Mouse (Mus musculus) heart, adult 8-10 months (tissue): ENCODE results near the gene Atp2a1. TPM values are rescaled to one million over a fixed set of nuclear protein-coding genes. Genes with fewer than 3 reads are reported as not detected.

ENCODE experiments used
- DNase-seq: peaks from one replicate; pipeline ENCODE4 v3.0.0; 2022; ENCODE audit warnings: low spot score
- total RNA-seq, 4 experiments: library from RNA; stranded (reverse); gene quantifications; 2 replicates each; pipeline ENCODE4 v1.2.4; 2022

The Atp2a1 gene
- total RNA-seq, 4 experiments from 2014 or later: 6.8 to 12.2 (median 8.8) TPM

DNA sequence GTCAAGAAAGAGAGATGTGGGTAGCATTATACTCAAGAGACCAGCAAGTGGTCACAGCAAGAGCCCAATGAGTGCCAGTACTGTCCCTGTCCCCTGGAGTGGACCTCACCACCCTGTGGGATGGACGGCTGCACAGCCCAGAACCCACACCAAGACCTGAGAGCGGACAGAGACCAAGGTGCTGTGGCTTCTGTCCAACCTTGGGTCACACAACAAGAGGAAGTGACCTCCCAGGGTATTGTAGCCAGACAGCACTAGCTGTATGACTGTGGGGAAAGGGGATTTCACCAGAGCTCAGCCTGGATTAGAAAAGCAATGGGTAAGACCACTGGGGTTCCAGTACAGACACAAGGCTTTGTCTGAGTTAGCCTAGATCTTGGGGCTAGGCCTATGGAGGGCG lies 10.7 kb downstream of the Atp2a1 start:
- no peak for DNase-seq

DNA sequence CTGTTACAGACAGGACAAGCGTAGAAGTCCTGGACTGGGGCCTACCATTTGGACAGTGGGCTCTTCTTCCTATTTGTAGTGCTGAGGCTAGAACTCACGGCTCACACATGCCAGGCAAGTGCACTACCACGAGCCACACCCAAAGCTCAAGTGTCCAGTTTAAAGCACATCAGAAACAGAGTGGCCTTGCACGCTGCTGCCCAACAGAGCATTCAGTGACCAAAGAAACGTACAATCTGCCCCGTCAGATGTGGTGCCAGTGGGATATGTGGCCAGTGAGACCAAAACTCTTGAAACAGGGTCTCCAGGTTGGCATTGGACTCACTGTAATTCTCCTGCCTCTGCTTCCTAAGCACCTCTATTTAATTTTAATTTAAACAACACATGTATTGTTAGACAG lies 12.3 kb downstream of the Atp2a1 start:
- no peak for DNase-seq

DNA sequence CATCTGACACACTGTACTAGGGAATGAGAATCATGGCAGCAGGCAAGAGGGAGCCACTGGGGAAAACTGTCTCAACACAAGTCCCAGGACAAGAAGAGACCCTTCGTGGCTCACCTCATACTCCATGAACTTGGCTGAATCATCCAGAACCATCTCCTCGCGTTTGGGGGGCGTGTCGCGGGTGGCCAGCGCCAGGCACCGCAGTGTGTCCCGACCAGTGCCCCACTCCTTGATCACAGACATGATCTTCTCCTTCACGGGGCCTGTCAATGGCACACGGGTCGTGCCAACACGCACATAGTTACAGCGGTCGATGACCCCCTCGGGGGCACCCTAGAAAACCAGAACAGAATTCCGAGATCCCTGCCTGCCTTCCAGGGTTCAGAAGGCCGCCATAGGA lies 12.9 kb downstream of the Atp2a1 start:
- DNase-seq: no peak

DNA sequence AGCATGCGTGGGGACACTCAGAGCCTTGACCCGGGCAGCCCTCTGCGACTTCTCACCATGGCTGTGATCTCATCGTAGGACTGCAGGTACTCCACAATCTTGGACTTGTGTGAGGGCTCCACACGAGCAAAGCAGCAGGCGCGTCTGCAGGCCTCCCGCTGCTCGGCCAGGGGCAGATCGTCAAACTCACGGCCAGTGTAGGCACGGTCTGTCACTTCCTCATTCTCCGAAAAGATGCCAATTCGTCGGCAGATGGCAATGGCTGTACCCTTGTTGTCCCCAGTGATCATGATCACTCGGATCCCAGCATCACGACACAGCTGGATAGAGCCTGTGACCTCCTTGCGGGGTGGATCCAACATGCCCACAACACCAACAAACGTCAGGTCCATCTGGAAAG lies 14.4 kb downstream of the Atp2a1 start:
- DNase-seq: no peak

DNA sequence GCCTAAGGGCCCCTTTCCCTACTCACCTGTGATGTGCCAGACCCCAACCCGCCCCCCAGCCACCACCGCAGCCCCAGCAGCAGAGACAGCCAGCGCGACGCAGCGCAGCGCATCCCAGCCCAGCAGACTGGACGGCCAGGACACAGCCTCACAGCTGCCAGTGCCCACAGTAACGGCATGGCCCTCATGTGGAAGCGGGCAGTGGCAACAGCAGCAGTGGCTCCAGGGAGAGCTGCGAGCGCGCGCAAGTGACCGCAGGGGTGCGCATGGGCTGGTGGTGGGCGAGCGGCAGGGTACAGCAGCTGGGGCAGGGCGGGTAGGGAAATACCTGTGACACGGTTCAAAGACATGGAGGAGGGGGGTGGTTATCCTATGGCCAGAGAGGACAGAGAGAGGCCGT lies 16.7 kb downstream of the Atp2a1 start:
- no peak for DNase-seq

DNA sequence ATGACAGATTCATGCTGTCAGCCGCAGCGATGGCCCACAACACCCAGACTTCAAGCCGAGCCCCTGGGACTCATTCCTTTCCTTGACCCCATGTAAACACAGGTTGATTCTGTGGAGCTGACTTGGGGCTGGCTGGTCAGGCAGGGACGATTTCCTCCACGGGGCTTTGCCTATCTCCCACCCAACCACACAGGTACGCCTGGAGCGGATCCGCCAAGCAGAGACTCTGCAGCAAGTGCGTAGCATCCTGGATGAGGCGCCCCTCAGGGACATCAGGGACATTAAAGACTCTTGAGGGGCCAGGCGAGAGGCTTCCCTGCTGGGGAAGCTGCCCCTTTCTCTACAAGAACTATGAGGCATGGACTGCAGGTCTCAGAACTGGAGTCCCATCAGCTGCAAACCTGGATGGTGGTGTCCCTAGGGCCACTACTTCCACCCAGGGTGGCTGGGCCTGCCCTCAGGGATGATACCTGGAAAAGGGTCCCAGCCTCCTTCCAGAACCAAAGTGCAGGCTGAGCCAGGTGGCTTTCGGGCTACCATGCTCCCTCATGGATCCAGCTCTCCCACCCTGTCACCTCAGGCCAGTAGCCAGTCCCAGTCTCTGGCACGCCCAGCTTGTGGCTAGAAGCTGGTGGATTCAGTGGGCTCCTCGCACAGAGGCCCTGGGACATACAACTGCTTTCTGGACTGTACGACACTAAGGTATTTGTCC lies 17.6 kb downstream of the Atp2a1 start:
- DNase-seq: no peak

DNA sequence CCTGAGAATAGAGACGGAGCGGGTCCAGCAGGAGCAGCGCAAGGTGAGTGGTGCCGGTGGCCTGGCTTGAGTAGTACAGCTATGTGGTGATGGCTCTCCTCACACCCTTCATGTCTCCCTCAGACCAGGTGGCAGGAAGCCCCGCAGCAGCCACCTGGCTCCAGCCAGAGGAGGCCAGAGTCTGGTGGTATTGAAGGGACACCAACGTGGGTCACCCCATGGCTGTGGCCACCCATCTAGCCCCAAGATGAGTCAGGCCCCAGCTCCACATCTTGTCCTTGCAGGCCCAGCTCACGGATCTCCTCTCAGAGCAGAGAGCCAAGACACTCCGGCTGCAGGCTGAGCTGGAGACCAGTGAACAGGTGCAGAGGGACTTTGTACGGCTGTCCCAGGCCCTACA lies 18.4 kb downstream of the Atp2a1 start:
- no peak for DNase-seq

DNA sequence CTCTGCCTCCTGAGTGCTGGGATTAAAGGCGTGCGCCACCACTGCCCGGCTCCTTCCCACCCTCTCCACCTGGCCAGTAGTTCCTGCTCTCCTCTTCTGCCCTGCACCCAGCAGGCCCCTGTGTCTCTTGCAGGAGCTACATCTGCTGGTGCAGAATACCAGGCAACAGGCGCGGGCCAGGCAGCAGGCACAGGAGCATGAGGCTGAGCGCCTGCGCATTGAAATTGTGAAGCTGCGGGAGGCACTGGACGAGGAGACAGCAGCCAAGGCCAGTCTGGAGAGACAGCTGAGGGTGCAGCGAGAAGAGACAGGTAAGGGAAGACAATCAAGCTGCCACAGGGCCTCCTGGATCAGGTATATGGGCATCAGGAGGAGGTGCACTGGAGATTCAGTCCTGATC lies 18.9 kb downstream of the Atp2a1 start:
- DNase-seq: no peak

DNA sequence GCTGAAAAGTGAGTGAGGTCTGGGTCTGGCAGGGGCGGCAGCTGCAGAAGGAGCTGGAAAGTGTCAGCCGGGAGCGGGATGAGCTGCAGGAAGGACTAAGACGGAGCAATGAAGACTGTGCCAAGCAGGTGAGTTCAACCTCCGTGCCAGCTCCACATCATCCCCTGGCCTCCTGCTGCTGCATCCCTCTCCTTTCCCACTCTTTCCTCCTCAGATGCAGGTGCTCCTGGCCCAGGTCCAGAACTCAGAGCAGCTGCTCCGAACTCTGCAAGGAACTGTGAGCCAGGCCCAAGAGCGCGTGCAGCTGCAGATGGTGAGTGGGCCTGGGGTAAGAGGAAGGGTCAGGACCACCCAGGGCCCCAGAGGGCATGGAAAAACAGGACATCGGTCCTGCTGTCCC lies 22.8 kb downstream of the Atp2a1 start:
- no peak for DNase-seq

DNA sequence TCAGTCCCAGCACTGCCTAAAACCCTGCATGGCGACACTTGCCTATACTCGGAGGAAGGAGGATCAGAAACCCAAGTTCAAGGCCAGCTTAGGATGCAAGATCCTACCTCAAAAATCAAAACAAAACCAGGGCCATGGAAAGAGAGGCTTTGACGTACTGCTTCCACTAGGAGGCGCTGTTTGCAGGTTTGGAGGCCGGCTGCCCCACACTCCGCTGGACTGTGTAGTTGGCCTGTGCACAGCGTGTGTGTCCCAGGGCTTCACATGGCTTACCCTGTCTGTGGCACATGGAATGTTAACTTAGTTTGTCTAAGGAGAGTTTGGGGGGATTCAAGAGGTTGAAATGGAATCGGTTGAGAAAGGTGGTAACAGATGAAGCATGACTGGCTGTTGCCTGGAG lies 26.1 kb downstream of the Atp2a1 start:
- DNase-seq: peak; percentile 41

DNA sequence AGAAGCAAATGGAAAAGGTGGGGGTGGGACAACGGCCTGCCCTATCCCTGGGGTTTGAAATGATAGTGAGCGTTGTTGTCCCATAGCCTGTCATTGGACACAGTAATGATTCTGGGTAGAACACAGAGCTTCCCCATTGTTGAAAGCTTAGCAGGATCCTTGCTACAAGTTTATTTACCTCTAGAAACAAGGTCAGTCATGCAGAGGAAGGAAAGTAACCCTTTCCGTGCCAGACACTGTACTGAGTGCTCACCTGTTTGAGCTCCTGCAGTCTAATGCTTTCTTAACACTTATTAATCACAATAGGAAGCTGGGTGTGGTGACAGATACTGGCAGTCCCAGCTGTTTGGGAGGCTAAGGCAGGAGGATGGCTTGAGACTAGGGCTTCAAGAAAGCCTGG lies 27.1 kb downstream of the Atp2a1 start:
- no peak for DNase-seq

DNA sequence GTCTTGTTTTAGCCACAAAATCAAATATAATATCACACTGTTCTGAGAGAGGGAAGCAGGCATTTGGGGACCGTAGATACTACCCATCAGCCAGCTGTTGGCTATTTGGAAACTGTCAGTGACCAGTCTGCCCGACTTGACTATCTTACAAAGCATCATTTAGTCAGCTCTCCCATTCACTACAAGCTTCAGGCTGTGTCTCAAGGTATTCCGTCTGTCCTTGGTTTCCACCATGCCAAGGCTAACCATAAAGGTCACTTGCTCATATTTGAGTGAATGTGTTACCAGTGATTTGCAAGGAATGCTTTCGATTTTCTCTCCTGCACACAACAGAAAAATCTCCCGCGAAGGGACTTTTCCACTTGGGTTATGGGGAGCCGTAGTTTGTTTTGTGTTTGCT lies 28.2 kb downstream of the Atp2a1 start:
- no peak for DNase-seq

DNA sequence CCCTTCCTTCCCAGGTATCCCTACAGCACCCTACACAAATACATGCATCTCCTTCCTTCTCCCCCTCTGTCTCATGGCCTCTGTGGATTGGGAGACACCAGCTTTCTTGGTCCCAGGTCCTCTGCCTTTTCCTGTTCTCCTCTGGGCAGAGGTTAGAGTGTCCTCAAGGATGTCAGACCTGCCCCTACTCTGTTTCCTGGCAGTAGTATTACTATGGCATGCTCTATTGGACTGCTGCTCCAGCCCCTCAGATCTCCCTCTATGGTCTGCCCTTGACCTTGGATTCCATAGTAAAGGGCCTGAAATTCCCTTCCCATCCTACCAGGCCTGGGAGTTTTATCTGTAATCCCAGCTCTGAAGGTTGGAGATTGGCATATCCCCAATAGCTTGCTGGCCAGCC lies 32.7 kb downstream of the Atp2a1 start:
- no peak for DNase-seq

DNA sequence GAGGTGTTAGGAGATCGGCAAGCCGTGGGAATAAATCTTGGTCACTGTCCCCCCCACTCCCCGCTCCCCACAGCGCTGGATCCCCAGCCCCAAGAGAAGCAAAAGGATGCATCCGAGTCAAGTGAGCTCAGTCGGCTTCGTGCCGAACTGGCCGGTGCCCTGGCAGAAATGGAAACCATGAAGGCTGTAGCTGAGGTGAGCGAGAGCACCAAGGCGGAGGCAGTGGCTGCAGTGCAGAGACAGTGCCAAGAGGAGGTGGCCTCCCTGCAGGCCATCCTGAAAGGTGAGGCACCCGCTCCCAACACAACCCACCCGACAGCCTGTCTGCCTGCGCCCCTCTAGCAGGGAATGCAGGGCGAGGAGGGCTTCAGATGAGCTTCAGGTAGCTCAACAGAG lies 33.4 kb downstream of the Atp2a1 start:
- no peak for DNase-seq

DNA sequence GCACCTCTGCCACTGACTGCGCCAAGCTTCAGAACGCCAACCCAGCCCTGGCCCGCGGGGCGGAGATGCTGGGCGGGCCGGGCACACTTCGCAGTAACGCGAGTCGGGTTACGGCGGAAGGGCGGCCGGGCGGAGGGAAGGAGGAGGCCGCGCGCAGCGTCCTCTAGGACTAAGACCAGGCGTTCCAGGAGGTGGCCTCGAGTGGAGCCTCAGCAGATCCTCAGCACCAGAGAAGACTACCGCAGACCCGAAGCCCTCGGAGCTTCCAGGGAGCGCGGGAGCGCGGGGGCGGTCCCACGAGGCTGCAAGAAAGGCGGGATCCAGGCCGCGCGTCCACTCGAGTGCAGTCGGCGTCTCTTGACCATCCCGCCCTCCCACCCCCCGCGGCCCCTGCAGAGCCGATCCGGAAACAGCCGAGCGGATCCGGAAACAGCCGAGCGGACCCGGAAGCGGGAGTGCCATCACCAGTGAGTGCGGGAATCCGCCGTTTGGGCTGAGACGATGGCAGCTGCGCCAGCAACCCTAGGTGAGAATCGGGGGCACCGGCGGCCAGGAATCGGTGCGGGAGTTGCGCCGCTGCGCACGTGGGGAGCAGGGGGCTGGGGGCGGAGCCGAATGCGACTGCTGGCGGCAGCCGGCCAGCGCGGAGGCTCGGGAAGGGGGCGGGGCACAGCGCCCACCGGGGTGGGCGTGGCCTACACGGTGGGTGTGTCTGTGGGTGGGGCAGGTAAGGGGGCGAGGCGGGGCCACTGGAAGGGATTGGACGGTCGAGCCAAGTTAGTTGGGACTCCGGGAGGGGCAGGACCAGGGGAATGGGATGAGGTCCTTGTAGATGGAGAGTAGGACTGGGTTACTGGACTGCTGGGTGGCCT lies 34.0 kb downstream of the Atp2a1 start, which contains the start of gene Rabep2:
Gene Rabep2 (plus strand): TSS at position 129 of the 872 bp plus-strand sequence.
- DNase-seq: peak; percentile 93

DNA sequence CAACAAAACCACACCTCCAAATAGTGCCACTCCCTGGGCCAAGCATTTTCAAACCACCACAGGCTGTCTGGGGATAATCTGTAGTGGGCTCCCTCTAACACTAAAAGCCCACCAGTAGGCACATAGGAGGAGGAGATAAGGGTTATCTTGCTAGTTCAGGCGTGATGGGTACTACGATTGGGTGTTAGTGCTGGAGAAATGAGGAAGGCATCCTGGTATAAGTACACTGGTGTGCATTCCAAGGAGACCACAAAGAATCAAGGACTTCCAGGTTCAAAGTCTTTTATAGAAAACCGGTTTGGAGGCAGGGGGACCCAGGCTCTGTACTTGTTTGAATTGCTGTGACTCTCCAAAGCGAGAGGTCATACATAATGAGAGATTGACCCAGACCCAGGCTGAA lies 34.8 kb downstream of the Atp2a1 start:
- DNase-seq: no peak

DNA sequence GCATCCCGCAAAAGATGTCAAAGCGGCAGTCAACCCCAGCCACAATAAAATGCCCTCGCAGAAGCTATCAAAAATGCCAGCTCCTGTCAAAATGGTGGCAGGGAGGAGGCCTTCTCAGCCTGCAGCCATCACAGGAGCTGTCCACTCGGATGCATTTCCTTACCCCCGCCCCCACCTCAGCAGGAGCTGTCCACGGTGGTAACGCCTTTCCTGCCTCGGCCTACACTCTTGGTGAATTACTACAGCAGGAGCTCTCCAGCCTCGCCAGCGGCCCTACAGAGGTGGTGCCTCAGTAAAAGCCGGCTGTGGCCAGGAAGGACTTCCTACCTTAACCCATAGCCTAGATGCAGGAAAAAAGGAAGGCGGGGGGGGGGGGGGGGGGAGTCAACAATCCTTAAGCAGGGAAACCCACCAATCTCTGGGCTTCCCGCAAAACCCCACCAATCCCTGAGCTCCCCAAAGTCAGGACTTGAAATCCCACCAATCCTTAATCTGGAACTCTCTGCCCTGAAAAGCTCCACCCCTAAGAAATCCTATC lies 35.5 kb downstream of the Atp2a1 start:
- DNase-seq: no peak

DNA sequence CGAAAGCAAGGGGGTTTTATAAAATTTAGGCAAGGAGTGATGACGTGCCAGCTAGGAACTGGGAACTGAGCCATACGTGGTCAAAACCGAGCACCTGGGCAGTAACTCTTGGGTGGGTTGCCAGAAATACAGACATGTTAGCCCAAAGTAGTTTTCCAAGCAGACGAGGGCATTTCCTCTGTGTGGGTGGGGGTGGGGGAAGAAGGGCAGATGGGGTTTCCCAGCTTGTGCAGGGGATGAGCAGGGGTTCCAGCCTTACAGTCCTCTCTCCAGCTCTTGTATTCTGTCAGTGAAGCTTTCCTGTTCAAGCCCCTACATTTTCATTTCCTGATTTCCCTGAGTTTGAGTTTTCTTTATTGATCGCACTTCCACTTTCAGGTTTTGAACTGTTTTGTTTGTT lies 38.7 kb downstream of the Atp2a1 start:
- DNase-seq: no peak

DNA sequence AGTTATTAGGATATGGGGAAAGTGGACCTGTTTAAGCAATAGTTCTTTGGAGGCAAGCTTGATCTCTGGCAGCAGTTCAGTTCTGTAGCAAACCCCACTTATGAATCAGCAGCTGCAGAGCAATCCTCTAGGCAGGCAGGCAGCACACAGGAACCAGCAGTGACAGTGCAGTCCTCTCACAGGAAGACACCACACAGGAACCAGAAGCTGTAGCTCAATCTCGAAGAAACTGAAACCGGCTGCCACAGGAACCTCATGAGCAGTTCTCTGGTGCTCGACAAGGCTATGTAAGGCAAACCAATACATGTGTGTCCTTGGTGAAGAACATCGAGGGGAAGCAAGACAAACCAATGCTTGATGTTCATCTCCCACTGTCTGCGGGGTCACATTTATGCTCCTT lies 41.2 kb downstream of the Atp2a1 start:
- no peak for DNase-seq

DNA sequence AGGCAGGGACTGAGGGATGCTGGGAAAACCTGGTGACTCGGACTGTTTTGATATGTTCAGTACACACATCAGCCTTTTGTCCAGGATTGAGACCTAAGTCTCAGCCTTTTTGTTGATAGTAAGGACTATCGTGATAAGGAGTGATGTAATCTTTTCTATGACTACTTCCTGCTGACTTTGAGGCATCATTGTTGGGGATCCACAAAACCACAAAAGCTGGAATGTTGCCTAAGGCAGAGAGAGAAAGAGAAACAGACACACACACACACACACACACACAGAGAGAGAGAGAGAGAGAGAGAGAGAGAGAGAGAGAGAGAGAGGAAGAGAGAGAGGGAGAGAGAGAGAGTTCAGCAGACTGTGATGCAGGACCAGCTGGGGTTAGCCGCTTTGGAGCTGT lies 44.4 kb downstream of the Atp2a1 start:
- DNase-seq: no peak

DNA sequence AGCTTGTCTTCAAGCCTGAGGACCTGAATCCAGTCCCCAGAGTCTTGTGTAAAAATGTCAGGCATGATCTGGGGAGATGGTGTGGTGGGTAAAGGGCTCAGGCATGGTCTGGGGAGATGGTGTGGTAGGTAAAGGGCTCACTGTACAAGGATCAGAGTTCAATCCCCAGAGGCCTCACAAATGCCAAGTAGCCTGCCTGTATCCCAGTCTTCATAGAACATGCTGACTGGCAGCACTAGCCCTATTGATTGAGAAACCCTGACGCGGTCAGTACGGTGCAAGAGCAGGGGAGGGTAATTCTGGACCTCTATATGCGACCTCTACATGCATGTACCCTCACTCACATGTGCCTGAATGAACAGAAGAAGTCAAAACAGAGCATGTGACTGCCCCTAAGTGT lies 45.3 kb downstream of the Atp2a1 start:
- DNase-seq: no peak

DNA sequence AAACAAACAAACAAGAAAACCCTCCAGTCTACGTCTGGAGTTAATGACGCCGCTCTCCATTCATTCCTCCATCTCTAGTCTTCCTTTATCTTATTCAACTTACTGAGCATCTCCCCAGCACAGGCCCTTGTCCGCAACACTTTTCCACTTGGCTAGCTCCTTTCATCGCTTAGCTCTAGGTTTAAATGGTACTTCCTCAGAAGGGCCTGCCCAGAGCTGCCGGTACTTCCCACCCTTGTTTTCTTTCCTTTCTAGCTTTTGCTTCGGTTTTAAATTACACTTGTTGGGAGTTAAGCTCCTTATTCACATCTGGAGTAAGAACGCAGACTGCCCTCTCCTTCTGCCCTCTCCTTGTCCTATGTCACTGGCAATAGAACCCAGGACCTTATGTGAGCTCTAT lies 45.9 kb downstream of the Atp2a1 start:
- DNase-seq: no peak

DNA sequence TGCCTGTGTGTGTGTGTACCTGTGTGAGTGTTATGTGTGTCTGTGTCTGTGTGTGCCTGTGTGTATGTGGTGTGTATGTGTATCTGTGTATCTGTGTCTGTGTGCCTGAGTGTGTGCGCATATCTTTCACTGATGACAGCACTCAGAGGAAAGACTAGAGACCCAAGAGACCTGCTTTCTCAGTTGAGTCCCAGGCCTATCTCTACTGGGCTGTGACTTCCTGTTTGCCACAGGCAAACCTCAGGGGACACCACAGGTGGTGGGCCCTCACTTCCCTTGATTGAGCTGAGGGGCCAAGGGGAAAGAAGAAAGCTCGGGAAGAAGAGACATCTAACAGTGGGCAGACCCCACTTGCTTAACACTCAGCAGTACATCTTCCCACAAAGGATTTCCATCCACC lies 46.3 kb downstream of the Atp2a1 start:
- no peak for DNase-seq
